Mouse (Mus musculus) embryonic fibroblast, embryonic 13.5 days (primary cell): ENCODE measurements around the gene Calhm2.

ENCODE experiments used
- CTCF ChIP-seq: IDR thresholded peaks from 2 replicates; pipeline ENCODE4 v1.5.1; 2011; ENCODE audit warnings: mild to moderate bottlenecking, control low read depth, low read length, moderate library complexity, borderline replicate concordance; ENCODE audit not compliant: insufficient read depth
- POLR2A ChIP-seq: IDR thresholded peaks from 2 replicates; pipeline ENCODE4 v1.6.1; 2011; ENCODE audit warnings: low read depth, mild to moderate bottlenecking, control low read depth, low read length, moderate library complexity

- no peak for TF ChIP-seq CTCF
- no peak for TF ChIP-seq POLR2A
Measured at GRCm38 (mm10) chr19:47179272-47179809, 41.2 kb upstream of the Calhm2 start.
